Mouse (Mus musculus) lung, postnatal 0 days (tissue): ENCODE results near the gene Ptpn12. TPM values are rescaled to one million over a fixed set of nuclear protein-coding genes. Genes with fewer than 3 reads are reported as not detected.

ENCODE experiments used
- ATAC-seq: fragments of 200-750 bp; cut with Nextera tagmentation; 2 replicates; pipeline ENCODE4 v1.8.0; 2017; ENCODE audit warnings: moderate library complexity
- DNase-seq: peaks from one replicate; pipeline ENCODE4 v3.0.0-alpha.2; 2016; ENCODE audit warnings: low spot score
- H3K27ac ChIP-seq: fragments of 300-500 bp; sonication (generic); 2 replicates; pipeline ENCODE4 v1.5.1; 2014; ENCODE audit warnings: antibody characterized with exemption, mild to moderate bottlenecking, low read length, mixed read lengths
- H3K27me3 ChIP-seq: fragments of 300-500 bp; sonication (generic); replicated peaks from 2 replicates; pipeline ENCODE4 v1.6.1; 2014; ENCODE audit warnings: low read length, mixed read lengths; ENCODE audit not compliant: insufficient read depth
- H3K36me3 ChIP-seq: fragments of 300-500 bp; sonication (generic); 2 replicates; pipeline ENCODE4 v1.6.1; 2014; ENCODE audit warnings: low read length, mixed read lengths; ENCODE audit not compliant: insufficient read depth
- H3K4me1 ChIP-seq: fragments of 300-500 bp; sonication (generic); 2 replicates; pipeline ENCODE4 v1.6.1; 2014; ENCODE audit warnings: antibody characterized with exemption, low read depth, low read length, mixed read lengths; ENCODE audit not compliant: insufficient read depth
- H3K4me2 ChIP-seq: fragments of 300-500 bp; sonication (generic); replicated peaks from 2 replicates; pipeline ENCODE4 v1.6.1; 2014; ENCODE audit warnings: low read depth, mild to moderate bottlenecking, low read length, moderate library complexity, mixed read lengths
- H3K4me3 ChIP-seq: fragments of 300-500 bp; sonication (generic); 2 replicates; pipeline ENCODE4 v1.5.1; 2014; ENCODE audit warnings: low read depth, low read length
- H3K9ac ChIP-seq: fragments of 300-500 bp; sonication (generic); replicated peaks from 2 replicates; pipeline ENCODE4 v1.6.1; 2014; ENCODE audit warnings: low read depth, mild to moderate bottlenecking
- H3K9me3 ChIP-seq: fragments of 300-500 bp; sonication (generic); 2 replicates; pipeline ENCODE4 v1.6.1; 2016; ENCODE audit warnings: low read length, mixed read lengths
- CTCF ChIP-seq: IDR thresholded peaks from 2 replicates; pipeline ENCODE4 v1.5.1; 2016; ENCODE audit warnings: antibody characterized with exemption, mild to moderate bottlenecking
- EP300 ChIP-seq: IDR thresholded peaks from 2 replicates; pipeline ENCODE4 v1.6.1; 2016; ENCODE audit warnings: antibody characterized with exemption, mild to moderate bottlenecking, control low read depth
- WGBS: fragments of 180-500 bp; shearing (Covaris S2); extraction: QIAGEN DNeasy Blood & Tissue Kit; methylation state at CpG from one replicate; pipeline ENCODE4 v1.1.7; 2014; 5-methylcytosine and 5-hydroxymethylcytosine counted together
- polyA plus RNA-seq: library from polyadenylated mRNA; unstranded; fragments of >200 nt; fragmentation: Nextera tagmentation; extraction: Ambion mirVana; gene quantifications from 2 replicates; pipeline ENCODE4 v1.2.1, GENCODE M21; 2015

Gene Ptpn12
- polyA plus RNA-seq, 1 experiment from 2014 or later: 31.1 TPM

GRCm38 (mm10) chr5:21033382-21034056 lies 22.2 kb downstream of the Ptpn12 start:
- H3K27me3 ChIP-seq: no peaks in the 10 kb centered on the region
- no peak overlapping the region for H3K27ac ChIP-seq
- H3K9ac ChIP-seq: no peak overlapping the region
- H3K9me3 ChIP-seq: no peaks in the 10 kb centered on the region
- no peaks in the 10 kb centered on the region for H3K36me3 ChIP-seq
- TF ChIP-seq CTCF: no peak
- no peak for TF ChIP-seq EP300
- no peaks in the 10 kb centered on the region; the same call in 1 of the 2 replicates for H3K4me1 ChIP-seq
- no peak for DNase-seq
- no peak for ATAC-seq
- no peak overlapping the region for H3K4me2 ChIP-seq
- WGBS: 72% methylated on average over 11 of the region's 11 CpGs
- H3K4me3 ChIP-seq: no peak overlapping the region

GRCm38 (mm10) chr5:21032626-21033025 lies 23.1 kb downstream of the Ptpn12 start:
- DNase-seq (no peak), ATAC-seq (no peak)
- TF ChIP-seq EP300: no peak
- no peak for TF ChIP-seq CTCF
- no peaks in the 10 kb centered on the region; the same call in 1 of the 2 replicates for H3K4me1 ChIP-seq
- H3K36me3 ChIP-seq: no peaks in the 10 kb centered on the region
- H3K4me3 ChIP-seq: no peak overlapping the region
- H3K9ac ChIP-seq: no peak overlapping the region
- no peaks in the 10 kb centered on the region for H3K9me3 ChIP-seq
- H3K27me3 ChIP-seq: no peaks in the 10 kb centered on the region
- WGBS: 76% methylated on average over 3 of the region's 3 CpGs
- no peak overlapping the region for H3K27ac ChIP-seq
- no peak overlapping the region for H3K4me2 ChIP-seq

- H3K36me3 ChIP-seq: no peaks in the 10 kb centered on the region
- no peak overlapping the region for H3K9ac ChIP-seq
- H3K4me2 ChIP-seq: no peak overlapping the region
- H3K9me3 ChIP-seq: no peaks in the 10 kb centered on the region
- DNase-seq (peak; percentile 69), ATAC-seq (no peak)
- H3K4me1 ChIP-seq: no peaks in the 10 kb centered on the region; the same call in 1 of the 2 replicates
- no peak overlapping the region for H3K4me3 ChIP-seq
- no peak overlapping the region for H3K27ac ChIP-seq
- 0 out of 2 replicates have a peak, but pooled peaks have one; percentile 7 for TF ChIP-seq EP300
- TF ChIP-seq CTCF: no peak
- no peaks in the 10 kb centered on the region for H3K27me3 ChIP-seq
These were observed 25.5 kb downstream of the Ptpn12 start for GRCm38 (mm10) chr5:21030226-21030625.

GRCm38 (mm10) chr5:21017075-21017474 lies 38.6 kb downstream of the Ptpn12 start:
- Histone ChIP-seq H3K4me2 (no peak overlapping the region), H3K4me1 (no peaks in the 10 kb centered on the region), H3K27ac (no peak overlapping the region), H3K9me3 (no peaks in the 10 kb centered on the region), H3K27me3 (no peaks in the 10 kb centered on the region), H3K36me3 (peaks cover 25% of the 10 kb centered on the region), H3K4me3 (no peak overlapping the region), H3K9ac (no peak overlapping the region)
- ATAC-seq (peak; percentile 60; the same call in 1 of the 2 replicates), DNase-seq (peak; percentile 60)
- 49% methylated on average over 5 of the region's 5 CpGs for WGBS
- TF ChIP-seq CTCF: peak; percentile 49
- no peak for TF ChIP-seq EP300

- ATAC-seq (no peak), DNase-seq (no peak)
- Histone ChIP-seq H3K4me2 (no peak overlapping the region), H3K9me3 (no peaks in the 10 kb centered on the region), H3K9ac (no peak overlapping the region), H3K4me1 (no peaks in the 10 kb centered on the region), H3K4me3 (no peak overlapping the region), H3K36me3 (peaks cover 17% of the 10 kb centered on the region), H3K27me3 (no peaks in the 10 kb centered on the region), H3K27ac (no peak overlapping the region)
- no peak for TF ChIP-seq EP300
- no peak for TF ChIP-seq CTCF
These were observed 44.8 kb downstream of the Ptpn12 start for GRCm38 (mm10) chr5:21010908-21011307.

GRCm38 (mm10) chr5:21002723-21003122 lies 53.0 kb downstream of the Ptpn12 start:
- Histone ChIP-seq H3K9ac (no peak overlapping the region), H3K4me3 (no peak overlapping the region), H3K4me1 (no peaks in the 10 kb centered on the region), H3K27me3 (no peaks in the 10 kb centered on the region), H3K4me2 (no peak overlapping the region), H3K9me3 (no peaks in the 10 kb centered on the region), H3K27ac (no peak overlapping the region), H3K36me3 (peaks cover 36% of the 10 kb centered on the region)
- TF ChIP-seq EP300 (no peak), CTCF (no peak)
- WGBS: 80% methylated on average over 6 of the region's 6 CpGs
- no peak for ATAC-seq
- DNase-seq: no peak
